Mouse (Mus musculus): ENCODE results near the gene Ccnl2. TPM values are rescaled to one million over a fixed set of nuclear protein-coding genes. Genes with fewer than 3 reads are reported as not detected.

Ccnl2 gene
- polyA plus RNA-seq, 1 experiment = 62.5 TPM

GRCm38 (mm10) chr4:155803340-155804041 lies 8.8 kb upstream of the Ccnl2 start:
- H3K4me3 ChIP-seq (replicated peaks; ENCODE audit: extremely low read depth, low read depth, low read length) = peak overlapping the region; percentile 80
- H3K4me1 ChIP-seq (ENCODE audit: control insufficient read depth, insufficient read depth, low read length) = peaks cover 7% of the 10 kb centered on the region
- under 1% methylated on average over 58 of the region's 58 CpGs for WGBS
- DNase-seq = peak; percentile 96
- TF ChIP-seq CTCF (IDR thresholded peaks at IDR 0.05; ENCODE audit: insufficient read depth, low read length) (no peak), POLR2A (IDR thresholded peaks at IDR 0.05; ENCODE audit: borderline replicate concordance, extremely low read depth, low read depth, low read length) (peak; percentile 90)

DNA sequence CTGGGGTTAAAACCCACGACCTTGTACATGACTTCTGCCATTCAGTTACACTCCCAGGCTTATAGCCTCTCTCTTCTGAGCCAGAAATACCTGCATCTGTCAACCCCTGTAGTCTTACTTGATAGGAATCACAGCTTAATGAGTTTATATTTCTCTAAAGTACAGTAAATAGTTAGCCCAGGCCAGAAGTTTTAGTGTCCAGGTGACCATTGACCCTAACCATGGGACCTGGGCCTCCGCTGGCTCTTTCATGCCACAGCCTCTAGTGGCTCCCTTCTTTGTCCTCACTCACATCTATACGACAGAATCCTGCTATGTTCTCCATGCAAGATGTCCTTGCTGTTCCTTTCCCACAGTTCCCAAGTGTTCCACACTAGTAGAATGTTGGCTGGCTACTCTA lies 4.4 kb upstream of the Ccnl2 start:
- 93% methylated on average over 3 of the region's 3 CpGs for WGBS
- no peak for DNase-seq
- H3K4me1 ChIP-seq (ENCODE audit: control insufficient read depth, insufficient read depth, low read length) = peaks cover 5% of the 10 kb centered on the region

GRCm38 (mm10) chr4:155812665-155813181 lies 434 bp downstream of the Ccnl2 start:
- DNase-seq = peak; percentile 28
- Histone ChIP-seq H3K4me1 (ENCODE audit: control insufficient read depth, insufficient read depth, low read length) (peaks cover 8% of the 10 kb centered on the region), H3K4me3 (replicated peaks; ENCODE audit: extremely low read depth, low read depth, low read length) (peak overlapping the region; percentile 87)
- WGBS = under 1% methylated on average over 49 of the region's 49 CpGs
- no peak for TF ChIP-seq POLR2A (IDR thresholded peaks at IDR 0.05; ENCODE audit: borderline replicate concordance, extremely low read depth, low read depth, low read length)
- no peak for TF ChIP-seq CTCF (IDR thresholded peaks at IDR 0.05; ENCODE audit: insufficient read depth, low read length)

More for the DNA sequence above, 4.4 kb upstream of the Ccnl2 start:
- H3K4me3 ChIP-seq (replicated peaks; ENCODE audit: extremely low read depth, low read depth, low read length) = no peak overlapping the region
- TF ChIP-seq CTCF (IDR thresholded peaks at IDR 0.05; ENCODE audit: insufficient read depth, low read length) (no peak), POLR2A (IDR thresholded peaks at IDR 0.05; ENCODE audit: borderline replicate concordance, extremely low read depth, low read depth, low read length) (no peak)

GRCm38 (mm10) chr4:155817533-155817932 lies 5.2 kb downstream of the Ccnl2 start:
- no peak for DNase-seq
- Histone ChIP-seq H3K4me3 (replicated peaks; ENCODE audit: extremely low read depth, low read depth, low read length) (no peak overlapping the region), H3K4me1 (ENCODE audit: control insufficient read depth, insufficient read depth, low read length) (peaks cover 8% of the 10 kb centered on the region)
- 81% methylated on average over 4 of the region's 4 CpGs for WGBS
- TF ChIP-seq POLR2A (IDR thresholded peaks at IDR 0.05; ENCODE audit: borderline replicate concordance, extremely low read depth, low read depth, low read length) (no peak), CTCF (IDR thresholded peaks at IDR 0.05; ENCODE audit: insufficient read depth, low read length) (no peak)

DNA sequence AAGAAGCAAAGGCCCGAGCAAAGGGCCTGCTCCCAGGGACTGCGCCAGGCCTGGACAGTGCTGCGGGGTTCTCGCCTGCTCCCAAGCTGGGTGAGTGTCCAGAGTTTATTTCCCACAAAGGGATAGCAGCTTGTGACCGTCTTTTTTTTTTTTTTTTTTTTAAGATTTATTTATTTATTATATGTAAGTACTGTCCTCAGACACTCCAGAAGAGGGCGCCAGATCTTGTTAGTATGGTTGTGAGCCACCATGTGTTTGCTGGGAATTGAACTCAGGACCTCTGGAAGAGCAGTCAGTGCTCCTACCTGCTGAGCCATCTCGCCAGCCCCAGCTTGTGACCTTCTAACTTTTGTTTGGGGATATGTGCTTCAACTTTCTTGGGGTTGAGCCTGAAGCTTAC lies 8.7 kb downstream of the Ccnl2 start:
- H3K4me3 ChIP-seq (replicated peaks; ENCODE audit: extremely low read depth, low read depth, low read length) = no peak overlapping the region
- TF ChIP-seq CTCF (IDR thresholded peaks at IDR 0.05; ENCODE audit: insufficient read depth, low read length) = no peak
- TF ChIP-seq POLR2A (IDR thresholded peaks at IDR 0.05; ENCODE audit: borderline replicate concordance, extremely low read depth, low read depth, low read length) = no peak
- 69% methylated on average over 7 of the region's 7 CpGs for WGBS
- no peak for DNase-seq
- H3K4me1 ChIP-seq (ENCODE audit: control insufficient read depth, insufficient read depth, low read length) = no peaks in the 10 kb centered on the region

GRCm38 (mm10) chr4:155823443-155823842 lies 11.2 kb downstream of the Ccnl2 start:
- no peak for DNase-seq
- WGBS = 91% methylated on average over 16 of the region's 16 CpGs
- TF ChIP-seq POLR2A (IDR thresholded peaks at IDR 0.05; ENCODE audit: borderline replicate concordance, extremely low read depth, low read depth, low read length) (no peak), CTCF (IDR thresholded peaks at IDR 0.05; ENCODE audit: insufficient read depth, low read length) (no peak)
- Histone ChIP-seq H3K4me3 (replicated peaks; ENCODE audit: extremely low read depth, low read depth, low read length) (no peak overlapping the region), H3K4me1 (ENCODE audit: control insufficient read depth, insufficient read depth, low read length) (no peaks in the 10 kb centered on the region)

- no peak for DNase-seq
- Histone ChIP-seq H3K4me3 (replicated peaks; ENCODE audit: extremely low read depth, low read depth, low read length) (no peak overlapping the region), H3K4me1 (ENCODE audit: control insufficient read depth, insufficient read depth, low read length) (peaks cover 15% of the 10 kb centered on the region)
- no peak for TF ChIP-seq CTCF (IDR thresholded peaks at IDR 0.05; ENCODE audit: insufficient read depth, low read length)
- 87% methylated on average over 4 of the region's 4 CpGs for WGBS
Measured at GRCm38 (mm10) chr4:155829866-155830265, 17.6 kb downstream of the Ccnl2 start.

- peaks cover 15% of the 10 kb centered on the region for H3K4me1 ChIP-seq (ENCODE audit: control insufficient read depth, insufficient read depth, low read length)
- WGBS = 43% methylated on average over 8 of the region's 8 CpGs
- TF ChIP-seq CTCF (IDR thresholded peaks at IDR 0.05; ENCODE audit: insufficient read depth, low read length) (no peak), POLR2A (IDR thresholded peaks at IDR 0.05; ENCODE audit: borderline replicate concordance, extremely low read depth, low read depth, low read length) (no peak)
- DNase-seq = no peak
- no peak overlapping the region for H3K4me3 ChIP-seq (replicated peaks; ENCODE audit: extremely low read depth, low read depth, low read length)
Measured at GRCm38 (mm10) chr4:155830596-155830995, 18.3 kb downstream of the Ccnl2 start.

- WGBS = under 1% methylated on average over 49 of the region's 49 CpGs
- peaks cover 15% of the 10 kb centered on the region for H3K4me1 ChIP-seq (ENCODE audit: control insufficient read depth, insufficient read depth, low read length)
- TF ChIP-seq POLR2A (IDR thresholded peaks at IDR 0.05; ENCODE audit: borderline replicate concordance, extremely low read depth, low read depth, low read length) (peak; percentile 77; the same call in 1 of the 2 replicates), CTCF (IDR thresholded peaks at IDR 0.05; ENCODE audit: insufficient read depth, low read length) (peak; percentile 78)
- DNase-seq = peak; percentile 92
- peak within 1 kb of the TSS; percentile 93 for H3K4me3 ChIP-seq (replicated peaks; ENCODE audit: extremely low read depth, low read depth, low read length)
Measured at GRCm38 (mm10) chr4:155831205-155831766, 19.0 kb downstream of the Ccnl2 start, which contains the start of gene Aurkaip1. Gene Aurkaip1, plus strand, starts transcription at chr4:155831272.

- under 1% methylated on average over 25 of the region's 25 CpGs for WGBS
- H3K4me1 ChIP-seq (ENCODE audit: control insufficient read depth, insufficient read depth, low read length) = peaks cover 15% of the 10 kb centered on the region
- TF ChIP-seq POLR2A (IDR thresholded peaks at IDR 0.05; ENCODE audit: borderline replicate concordance, extremely low read depth, low read depth, low read length) = no peak
- no peak for TF ChIP-seq CTCF (IDR thresholded peaks at IDR 0.05; ENCODE audit: insufficient read depth, low read length)
- H3K4me3 ChIP-seq (replicated peaks; ENCODE audit: extremely low read depth, low read depth, low read length) = peak overlapping the region; percentile 93
- no peak for DNase-seq
Measured at GRCm38 (mm10) chr4:155831831-155832230, 19.5 kb downstream of the Ccnl2 start.

Measured in lung, adult 2 months (tissue).